Comparison of ENCODE assay signal across 18 mouse cellular contexts in the genomic region with DNA sequence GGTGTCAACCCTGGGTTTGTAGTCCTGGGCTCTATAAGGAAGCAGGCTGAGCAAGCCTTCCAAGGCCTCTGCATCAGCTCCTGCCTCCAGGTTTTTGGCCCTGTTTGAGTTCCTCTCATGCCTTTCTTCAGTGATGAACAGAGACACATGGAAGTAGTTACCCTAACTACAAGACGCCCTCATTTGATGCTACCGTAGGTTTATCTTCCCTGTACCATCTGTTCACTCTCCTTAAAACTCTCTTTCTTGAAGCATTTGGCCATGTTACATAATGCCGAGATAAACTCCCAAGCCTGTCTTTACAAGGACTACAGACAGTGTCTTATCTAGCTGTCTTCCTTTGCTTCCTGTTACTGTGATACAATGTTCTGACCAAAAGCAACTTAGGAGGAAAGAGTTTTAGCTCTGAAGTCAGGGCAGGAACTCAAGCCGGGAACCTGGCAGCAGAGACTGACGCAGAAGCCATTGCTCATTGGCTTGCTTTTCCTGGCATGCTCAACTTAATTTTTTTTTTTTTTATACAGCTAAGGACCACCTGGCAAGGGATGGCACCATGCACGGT. TPM values are rescaled to one million over a fixed set of nuclear protein-coding genes. Genes with fewer than 3 reads are reported as not detected.
DNase-seq lines count a peak whose midpoint lies in the region; ATAC-seq lines count a peak whose summit lies in the region.
"Had no signal": no experiment of that assay in that cellular context is flagged by ENCODE, and none has a peak within 500 bp of the region (broad histone marks: within the 10 kb centered on the region; RNA-seq: fewer than 3 reads in every experiment).

No protein-coding gene starts in this region.

- H3K27me3 ChIP-seq in heart, embryonic 11.5 days (ENCODE audit: control insufficient read depth, insufficient read depth, low read length), result peaks cover 8% of the 10 kb centered on the region; the same call in 1 of the 2 replicates
- H3K27me3 ChIP-seq in liver, embryonic 12.5 days (replicated peaks), result no peaks in the 10 kb centered on the region; the same call in 1 of the 2 replicates
- H3K27me3 ChIP-seq: midbrain, embryonic 15.5 days had no signal

- WGBS in heart, embryonic 11.5 days (ENCODE audit: insufficient replicate concordance), result 42% methylated on average over 6 of the region's 6 CpGs
- WGBS in liver, embryonic 12.5 days (ENCODE audit: insufficient replicate concordance), result 9% methylated on average over 6 of the region's 6 CpGs

- no peak for ATAC-seq in heart, embryonic 11.5 days (replicated peaks; ENCODE audit: insufficient number of reproducible peaks, low FRiP score, low TSS enrichment)
- ATAC-seq in liver, embryonic 12.5 days, result peak; percentile 67
- ATAC-seq: activated CD4-positive, CD25-positive, alpha-beta regulatory T cell, adult 4 months; lung, postnatal 0 days; midbrain, embryonic 15.5 days had no signal

- no peak for DNase-seq in heart, adult 8-10 months (ENCODE audit: low spot score)
- peak; percentile 25 to 31 for DNase-seq in spleen, postnatal 10 days (ENCODE audit: low spot score in 2 of 2)
- DNase-seq in spleen, postnatal 14 days (ENCODE audit: low spot score in 2 of 2), result no peak
- DNase-seq in embryo, embryonic 10.5 days (ENCODE audit: low spot score), result no peak
- no peak for DNase-seq in ovary, postnatal 36 days (ENCODE audit: low spot score)
- no peak for DNase-seq in frontal cortex, postnatal 14 days (ENCODE audit: low spot score in 2 of 2)
- DNase-seq: gastrocnemius, adult 2 months; kidney, adult 2 months; thymus, postnatal 25 days had no signal

- H3K4me3 ChIP-seq in heart, embryonic 11.5 days (ENCODE audit: low read depth, low read length), result no peak overlapping the region
- H3K4me3 ChIP-seq in liver, embryonic 12.5 days, result no peak overlapping the region
- H3K4me3 ChIP-seq: gastrocnemius, adult 2 months; heart, embryonic 12.5 days; hindbrain, embryonic 13.5 days; limb, embryonic 10.5 days; midbrain, embryonic 15.5 days; neural tube, embryonic 12.5 days had no signal

- H3K4me2 ChIP-seq in heart, embryonic 11.5 days, result no peak overlapping the region
- H3K4me2 ChIP-seq in liver, embryonic 12.5 days, result peak overlapping the region; percentile 59
- H3K4me2 ChIP-seq: heart, embryonic 12.5 days; hindbrain, embryonic 13.5 days; midbrain, embryonic 15.5 days; neural tube, embryonic 12.5 days had no signal

- no peaks in the 10 kb centered on the region for H3K9me3 ChIP-seq in heart, embryonic 11.5 days (replicated peaks; ENCODE audit: control insufficient read depth, low read length)
- no peaks in the 10 kb centered on the region for H3K9me3 ChIP-seq in liver, embryonic 12.5 days (replicated peaks)
- H3K9me3 ChIP-seq: heart, embryonic 12.5 days; hindbrain, embryonic 13.5 days; limb, embryonic 10.5 days; midbrain, embryonic 15.5 days; neural tube, embryonic 12.5 days had no signal

- peak overlapping the region; percentile 60 for H3K27ac ChIP-seq in heart, embryonic 11.5 days (ENCODE audit: low read depth, low read length)
- H3K27ac ChIP-seq in liver, embryonic 12.5 days, result peak overlapping the region; percentile 94
- H3K27ac ChIP-seq: gastrocnemius, adult 2 months; hindbrain, embryonic 13.5 days; limb, embryonic 10.5 days; midbrain, embryonic 15.5 days; neural tube, embryonic 12.5 days had no signal

- H3K4me1 ChIP-seq in heart, embryonic 11.5 days (ENCODE audit: control insufficient read depth, insufficient read depth, low read length), result 0 out of 2 replicates have a peak, but pooled peaks cover 3% of the 10 kb centered on the region
- H3K4me1 ChIP-seq in liver, embryonic 12.5 days, result peaks cover 58% of the 10 kb centered on the region
- H3K4me1 ChIP-seq: neural tube, embryonic 12.5 days had no signal

- H3K36me3 ChIP-seq in heart, embryonic 11.5 days (ENCODE audit: control insufficient read depth, insufficient read depth, low read length), result no peaks in the 10 kb centered on the region
- no peaks in the 10 kb centered on the region for H3K36me3 ChIP-seq in liver, embryonic 12.5 days
- H3K36me3 ChIP-seq: heart, embryonic 12.5 days; hindbrain, embryonic 13.5 days; limb, embryonic 10.5 days; midbrain, embryonic 15.5 days; neural tube, embryonic 12.5 days had no signal

- no peak overlapping the region for H3K9ac ChIP-seq in heart, embryonic 11.5 days (ENCODE audit: low read depth, low read length)
- peak overlapping the region; percentile 12; the same call in 1 of the 2 replicates for H3K9ac ChIP-seq in liver, embryonic 12.5 days
- H3K9ac ChIP-seq: heart, embryonic 12.5 days; hindbrain, embryonic 13.5 days; midbrain, embryonic 15.5 days; neural tube, embryonic 12.5 days had no signal

RNA-seq across cellular contexts. Expression of gene Tarsl2, which starts 4.8 kb away (rescaled TPM):
- polyA plus RNA-seq in heart, embryonic 11.5 days (2014; fragmentation: Nextera tagmentation; extraction: Ambion mirVana), result 18.9 and 19.5 TPM in 2 replicates
- 10 to 100 TPM; 31.4 to 34.5 (median 32.2) TPM for total RNA-seq in heart, adult 8-10 months (2022)
- 32.5 and 33.9 TPM in 2 replicates for polyA plus RNA-seq in liver, embryonic 12.5 days (2016; fragmentation: Nextera tagmentation; extraction: Ambion mirVana)

RNA-seq across cellular contexts. Expression of gene Tm2d3, which starts 51.1 kb away (rescaled TPM):
- polyA plus RNA-seq in heart, embryonic 11.5 days (2014; fragmentation: Nextera tagmentation; extraction: Ambion mirVana), result 48.1 and 49.6 TPM in 2 replicates
- 10 to 100 TPM; 21.2 to 25.2 (median 21.8) TPM for total RNA-seq in heart, adult 8-10 months (2022)
- polyA plus RNA-seq in liver, embryonic 12.5 days (2016; fragmentation: Nextera tagmentation; extraction: Ambion mirVana), result 35.9 and 36.4 TPM in 2 replicates

Comparison
In these comparisons a context has a peak if more than half of its experiments do, and no peak if none do; other contexts are left out.
1. DNase-seq: peak in spleen, postnatal 10 days (2 of 2); none in heart, adult 8-10 months (single experiment), spleen, postnatal 14 days (0 of 2), embryo, embryonic 10.5 days (single experiment), ovary, postnatal 36 days (single experiment) and frontal cortex, postnatal 14 days (0 of 2).